Mouse (Mus musculus): Measurements from ENCODE around the gene Nup210. TPM values are rescaled to one million over a fixed set of nuclear protein-coding genes. Genes with fewer than 3 reads are reported as not detected.

Gene Nup210
- polyA plus RNA-seq, 1 experiment: not detected

GRCm38 (mm10) chr6:90997025-90997424, 119.6 kb downstream of the Nup210 start:
- no peaks in the 10 kb centered on the region for H3K79me2 ChIP-seq (ENCODE audit: control insufficient read depth, insufficient read depth)
- H3K4me3 ChIP-seq (ENCODE audit: insufficient read depth, poor library complexity, severe bottlenecking): no peak overlapping the region
- no peaks in the 10 kb centered on the region for H3K79me3 ChIP-seq (ENCODE audit: low read depth)
- TF ChIP-seq MYOG (IDR thresholded peaks at IDR 0.05; ENCODE audit: control insufficient read depth, extremely low read depth, insufficient read length) (no peak), CEBPB (IDR thresholded peaks at IDR 0.05; ENCODE audit: low read depth) (no peak), MAX (IDR thresholded peaks at IDR 0.05) (no peak), CTCF (IDR thresholded peaks at IDR 0.05; ENCODE audit: control insufficient read depth, insufficient read depth, insufficient read length) (no peak), FOSL1 (IDR thresholded peaks at IDR 0.05; ENCODE audit: insufficient read depth, low read length, poor library complexity, severe bottlenecking) (no peak)
- H3K36me3 ChIP-seq (ENCODE audit: control insufficient read depth, insufficient read depth): no peaks in the 10 kb centered on the region
- H3ac ChIP-seq (ENCODE audit: control insufficient read depth, insufficient read length, low read depth): no peak overlapping the region
- no peaks in the 10 kb centered on the region for H3K27me3 ChIP-seq (ENCODE audit: control insufficient read depth, insufficient read depth, insufficient read length)

DNA sequence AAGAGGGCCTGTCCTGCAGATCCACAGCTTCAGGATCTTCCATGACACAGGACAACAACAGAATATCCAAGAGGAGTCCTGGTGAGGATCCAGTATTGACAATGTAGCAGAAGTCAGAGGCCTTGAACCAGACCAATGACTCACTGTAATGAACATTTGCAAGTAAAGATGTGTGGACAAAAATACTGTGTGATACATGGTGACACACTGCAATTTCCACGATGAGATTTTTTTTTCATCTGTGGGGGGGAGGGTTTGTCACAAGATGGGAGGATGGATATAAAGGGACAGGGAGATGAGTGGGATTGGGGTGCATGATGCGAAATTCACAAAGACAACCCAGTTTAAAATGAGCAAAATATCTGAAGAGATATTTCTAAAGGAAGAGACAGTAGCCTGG, 120.4 kb downstream of the Nup210 start:
- Histone ChIP-seq H3K79me2 (ENCODE audit: control insufficient read depth, insufficient read depth) (no peaks in the 10 kb centered on the region), H3K79me3 (ENCODE audit: low read depth) (no peaks in the 10 kb centered on the region), H3K4me3 (ENCODE audit: insufficient read depth, poor library complexity, severe bottlenecking) (no peak overlapping the region), H3ac (ENCODE audit: control insufficient read depth, insufficient read length, low read depth) (no peak overlapping the region), H3K27me3 (ENCODE audit: control insufficient read depth, insufficient read depth, insufficient read length) (no peaks in the 10 kb centered on the region), H3K36me3 (ENCODE audit: control insufficient read depth, insufficient read depth) (no peaks in the 10 kb centered on the region)
- no peak for TF ChIP-seq CEBPB (IDR thresholded peaks at IDR 0.05; ENCODE audit: low read depth)
- TF ChIP-seq CTCF (IDR thresholded peaks at IDR 0.05; ENCODE audit: control insufficient read depth, insufficient read depth, insufficient read length): no peak
- TF ChIP-seq MAX (IDR thresholded peaks at IDR 0.05): no peak
- TF ChIP-seq FOSL1 (IDR thresholded peaks at IDR 0.05; ENCODE audit: insufficient read depth, low read length, poor library complexity, severe bottlenecking): no peak
- no peak for TF ChIP-seq USF1 (IDR thresholded peaks at IDR 0.05; ENCODE audit: low read depth)
- no peak for TF ChIP-seq MYOD1 (IDR thresholded peaks at IDR 0.05; ENCODE audit: control insufficient read depth, insufficient read length, low read depth)
- no peak for TF ChIP-seq MYOG (IDR thresholded peaks at IDR 0.05; ENCODE audit: control insufficient read depth, extremely low read depth, insufficient read length)

- H3K79me2 ChIP-seq (ENCODE audit: control insufficient read depth, insufficient read depth): no peaks in the 10 kb centered on the region
- peak within 1 kb of the TSS; percentile 6 for H3K4me3 ChIP-seq (ENCODE audit: insufficient read depth, poor library complexity, severe bottlenecking)
- no peaks in the 10 kb centered on the region for H3K79me3 ChIP-seq (ENCODE audit: low read depth)
- no peak for TF ChIP-seq FOSL1 (IDR thresholded peaks at IDR 0.05; ENCODE audit: insufficient read depth, low read length, poor library complexity, severe bottlenecking)
- TF ChIP-seq CEBPB (IDR thresholded peaks at IDR 0.05; ENCODE audit: low read depth): no peak
- TF ChIP-seq CTCF (IDR thresholded peaks at IDR 0.05; ENCODE audit: control insufficient read depth, insufficient read depth, insufficient read length): no peak
- TF ChIP-seq MYOG (IDR thresholded peaks at IDR 0.05; ENCODE audit: control insufficient read depth, extremely low read depth, insufficient read length): no peak
- TF ChIP-seq MYOD1 (IDR thresholded peaks at IDR 0.05; ENCODE audit: control insufficient read depth, insufficient read length, low read depth): no peak
- no peak for TF ChIP-seq MAX (IDR thresholded peaks at IDR 0.05)
- TF ChIP-seq USF1 (IDR thresholded peaks at IDR 0.05; ENCODE audit: low read depth): no peak
- peak within 1 kb of the TSS; percentile 32 for H3ac ChIP-seq (ENCODE audit: control insufficient read depth, insufficient read length, low read depth)
- peaks cover 32% of the 10 kb centered on the region for H3K27me3 ChIP-seq (ENCODE audit: control insufficient read depth, insufficient read depth, insufficient read length)
- no peaks in the 10 kb centered on the region for H3K36me3 ChIP-seq (ENCODE audit: control insufficient read depth, insufficient read depth)
Observed at GRCm38 (mm10) chr6:90988648-90989317, 127.8 kb downstream of the Nup210 start, which contains the start of gene Iqsec1. TSS of gene Iqsec1 (minus strand) at chr6:90988685.

DNA sequence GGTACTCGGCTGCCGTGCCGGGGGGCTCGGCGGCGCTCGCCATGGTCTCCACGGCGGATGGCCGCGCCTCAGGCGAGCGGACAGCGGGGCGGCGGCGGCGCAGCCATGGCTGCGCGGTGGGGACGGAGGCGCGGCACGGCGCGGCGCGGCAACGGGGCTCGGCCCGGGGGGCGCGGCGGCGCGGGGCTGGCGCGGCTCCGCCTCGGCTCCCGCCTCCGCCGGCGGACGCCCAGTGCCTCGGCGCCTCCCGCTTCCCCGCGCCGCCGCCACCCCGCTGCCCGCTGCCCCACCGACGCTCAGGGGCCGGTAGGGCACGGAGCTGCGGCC, 128.4 kb downstream of the Nup210 start:
- Histone ChIP-seq H3K79me3 (ENCODE audit: low read depth) (no peaks in the 10 kb centered on the region), H3ac (ENCODE audit: control insufficient read depth, insufficient read length, low read depth) (peak overlapping the region; percentile 32), H3K4me3 (ENCODE audit: insufficient read depth, poor library complexity, severe bottlenecking) (peak overlapping the region; percentile 6), H3K27me3 (ENCODE audit: control insufficient read depth, insufficient read depth, insufficient read length) (peaks cover 32% of the 10 kb centered on the region), H3K36me3 (ENCODE audit: control insufficient read depth, insufficient read depth) (no peaks in the 10 kb centered on the region), H3K79me2 (ENCODE audit: control insufficient read depth, insufficient read depth) (no peaks in the 10 kb centered on the region)
- TF ChIP-seq MYOG (IDR thresholded peaks at IDR 0.05; ENCODE audit: control insufficient read depth, extremely low read depth, insufficient read length) (no peak), FOSL1 (IDR thresholded peaks at IDR 0.05; ENCODE audit: insufficient read depth, low read length, poor library complexity, severe bottlenecking) (no peak), MYOD1 (IDR thresholded peaks at IDR 0.05; ENCODE audit: control insufficient read depth, insufficient read length, low read depth) (no peak), MAX (IDR thresholded peaks at IDR 0.05) (no peak), USF1 (IDR thresholded peaks at IDR 0.05; ENCODE audit: low read depth) (no peak), CTCF (IDR thresholded peaks at IDR 0.05; ENCODE audit: control insufficient read depth, insufficient read depth, insufficient read length) (no peak), CEBPB (IDR thresholded peaks at IDR 0.05; ENCODE audit: low read depth) (no peak)

- Histone ChIP-seq H3K4me3 (ENCODE audit: insufficient read depth, poor library complexity, severe bottlenecking) (peak overlapping the region; percentile 6), H3K79me2 (ENCODE audit: control insufficient read depth, insufficient read depth) (no peaks in the 10 kb centered on the region), H3K36me3 (ENCODE audit: control insufficient read depth, insufficient read depth) (no peaks in the 10 kb centered on the region), H3ac (ENCODE audit: control insufficient read depth, insufficient read length, low read depth) (peak overlapping the region; percentile 32), H3K79me3 (ENCODE audit: low read depth) (no peaks in the 10 kb centered on the region), H3K27me3 (ENCODE audit: control insufficient read depth, insufficient read depth, insufficient read length) (peaks cover 32% of the 10 kb centered on the region)
- TF ChIP-seq FOSL1 (IDR thresholded peaks at IDR 0.05; ENCODE audit: insufficient read depth, low read length, poor library complexity, severe bottlenecking) (no peak), USF1 (IDR thresholded peaks at IDR 0.05; ENCODE audit: low read depth) (no peak)
Observed at GRCm38 (mm10) chr6:90987561-90988298, 128.9 kb downstream of the Nup210 start.

Measured in C2C12 (cell line).